Mouse (Mus musculus) neural tube, embryonic 13.5 days (tissue): ENCODE measurements at regions not wholly inside any gene's neighbourhood (a gene's known extent, or its start where the extent isn't known, plus 50 kb on each side); places are given as distances from the start of the nearest gene placed in this dataset.

Experiments used
- ATAC-seq: fragments of 200-750 bp; cut with Nextera tagmentation; 2 replicates; pipeline ENCODE4 v1.8.0; 2017; ENCODE audit warnings: low read depth, mild to moderate bottlenecking, moderate TSS enrichment, moderate library complexity
- H3K27ac ChIP-seq: fragments of 300-500 bp; sonication (generic); replicated peaks from 2 replicates; pipeline ENCODE4 v1.5.1; 2015; ENCODE audit warnings: moderate library complexity, mild to moderate bottlenecking, inconsistent platforms
- H3K27me3 ChIP-seq: fragments of 300-500 bp; sonication (generic); 2 replicates; pipeline ENCODE4 v1.6.1; 2015; ENCODE audit warnings: mild to moderate bottlenecking, inconsistent platforms
- H3K36me3 ChIP-seq: fragments of 300-500 bp; sonication (generic); 2 replicates; pipeline ENCODE4 v1.6.1; 2015; ENCODE audit warnings: mild to moderate bottlenecking, inconsistent platforms
- H3K4me1 ChIP-seq: fragments of 300-500 bp; sonication (generic); replicated peaks from 2 replicates; pipeline ENCODE4 v1.6.1; 2015; ENCODE audit warnings: inconsistent platforms
- H3K4me2 ChIP-seq: fragments of 300-500 bp; sonication (generic); 2 replicates; pipeline ENCODE4 v1.6.1; 2015; ENCODE audit warnings: inconsistent platforms, mild to moderate bottlenecking, moderate library complexity
- H3K4me3 ChIP-seq: fragments of 300-500 bp; sonication (generic); 2 replicates; pipeline ENCODE4 v1.5.1; 2015; ENCODE audit warnings: mild to moderate bottlenecking, inconsistent platforms
- H3K9ac ChIP-seq: fragments of 300-500 bp; sonication (generic); 2 replicates; pipeline ENCODE4 v1.6.1; 2015; ENCODE audit warnings: moderate library complexity, mild to moderate bottlenecking, inconsistent platforms
- H3K9me3 ChIP-seq: fragments of 300-500 bp; sonication (generic); 2 replicates; pipeline ENCODE4 v1.6.1; 2016; ENCODE audit warnings: inconsistent platforms
- WGBS: fragments of 180-500 bp; shearing (Covaris S2); methylation state at CpG from one replicate; pipeline ENCODE4 v1.1.7; 2015; 5-methylcytosine and 5-hydroxymethylcytosine counted together

DNA sequence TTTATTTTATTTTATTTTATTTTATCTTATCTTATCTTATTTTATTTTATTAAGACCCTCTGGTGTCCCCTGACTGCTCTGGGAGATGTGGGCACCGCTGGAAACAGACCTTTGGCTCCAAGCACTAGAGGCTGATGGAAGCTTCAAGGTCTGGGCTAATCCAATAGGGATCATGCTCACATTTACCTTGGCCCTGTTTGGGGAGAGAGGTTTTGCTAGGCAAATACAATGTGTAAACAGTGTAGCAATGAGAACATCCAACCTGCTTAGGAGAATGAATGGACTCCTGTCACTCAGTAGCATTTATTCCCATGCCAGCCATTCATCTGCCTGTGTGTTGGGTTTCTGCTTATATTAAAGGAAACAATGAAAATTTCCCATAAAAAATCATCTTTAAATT lies 313.8 kb downstream of the Prdm2 start:
- H3K36me3 ChIP-seq: no peaks in the 10 kb centered on the region
- H3K27me3 ChIP-seq: no peaks in the 10 kb centered on the region
- no peak overlapping the region for H3K9ac ChIP-seq
- H3K4me1 ChIP-seq: no peaks in the 10 kb centered on the region; the same call in 1 of the 2 replicates
- no peak for ATAC-seq
- H3K9me3 ChIP-seq: peaks cover 10% of the 10 kb centered on the region; the same call in 1 of the 2 replicates
- WGBS: 86% methylated on average over 1 of the region's 1 CpGs
- no peak overlapping the region for H3K4me3 ChIP-seq
- H3K4me2 ChIP-seq: no peak overlapping the region
- H3K27ac ChIP-seq: no peak overlapping the region

DNA sequence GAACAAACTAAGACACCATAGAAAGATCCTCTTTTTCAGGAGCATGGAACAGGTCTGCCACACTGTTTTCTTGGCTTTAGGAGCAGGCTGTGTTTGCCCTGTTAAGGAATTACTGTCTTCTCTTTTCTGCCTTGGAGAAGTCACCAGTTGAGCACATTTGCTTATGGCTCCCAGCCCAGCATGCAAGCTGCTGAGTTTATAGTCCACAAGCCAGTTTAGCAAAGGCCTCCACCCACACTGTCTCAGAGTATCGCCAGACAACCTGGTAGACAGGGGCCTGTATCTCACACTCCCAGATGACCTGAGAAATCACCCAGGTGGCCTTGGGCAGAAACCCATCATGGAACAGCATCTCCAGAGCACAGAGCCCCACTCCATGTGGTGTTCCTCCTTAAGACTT lies 322.1 kb downstream of the Prdm2 start:
- no peak overlapping the region for H3K9ac ChIP-seq
- 94% methylated on average over 1 of the region's 1 CpGs for WGBS
- no peaks in the 10 kb centered on the region; the same call in 1 of the 2 replicates for H3K4me1 ChIP-seq
- H3K4me2 ChIP-seq: no peak overlapping the region
- H3K27ac ChIP-seq: no peak overlapping the region
- ATAC-seq: no peak
- H3K9me3 ChIP-seq: 0 out of 2 replicates have a peak, but pooled peaks cover 4% of the 10 kb centered on the region
- H3K36me3 ChIP-seq: no peaks in the 10 kb centered on the region
- no peak overlapping the region for H3K4me3 ChIP-seq
- H3K27me3 ChIP-seq: no peaks in the 10 kb centered on the region

DNA sequence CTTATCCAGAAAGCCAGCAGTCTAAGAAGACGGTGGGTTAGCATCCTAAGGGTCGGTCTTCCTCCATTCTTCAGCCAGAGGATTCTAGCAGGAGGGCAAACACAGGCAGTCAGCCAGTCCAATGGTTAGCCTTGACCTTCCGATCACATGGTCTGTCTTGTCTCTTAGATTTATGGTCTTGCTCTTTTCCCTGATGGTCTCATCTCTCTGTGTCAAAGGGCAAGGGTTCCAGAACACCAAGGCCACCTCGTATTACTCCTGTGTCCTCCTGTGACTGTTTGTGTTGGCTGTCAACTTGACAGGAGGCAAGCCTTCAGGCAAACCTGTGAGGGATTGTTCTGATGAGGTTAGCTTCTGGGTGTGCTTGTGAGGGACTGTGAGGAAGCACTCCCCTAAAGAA lies 323.9 kb downstream of the Prdm2 start:
- Histone ChIP-seq H3K27me3 (no peaks in the 10 kb centered on the region), H3K4me2 (no peak overlapping the region), H3K36me3 (no peaks in the 10 kb centered on the region), H3K9ac (no peak overlapping the region), H3K27ac (no peak overlapping the region), H3K4me1 (no peaks in the 10 kb centered on the region; the same call in 1 of the 2 replicates), H3K4me3 (no peak overlapping the region), H3K9me3 (0 out of 2 replicates have a peak, but pooled peaks cover 4% of the 10 kb centered on the region)
- no peak for ATAC-seq
- 72% methylated on average over 4 of the region's 4 CpGs for WGBS

DNA sequence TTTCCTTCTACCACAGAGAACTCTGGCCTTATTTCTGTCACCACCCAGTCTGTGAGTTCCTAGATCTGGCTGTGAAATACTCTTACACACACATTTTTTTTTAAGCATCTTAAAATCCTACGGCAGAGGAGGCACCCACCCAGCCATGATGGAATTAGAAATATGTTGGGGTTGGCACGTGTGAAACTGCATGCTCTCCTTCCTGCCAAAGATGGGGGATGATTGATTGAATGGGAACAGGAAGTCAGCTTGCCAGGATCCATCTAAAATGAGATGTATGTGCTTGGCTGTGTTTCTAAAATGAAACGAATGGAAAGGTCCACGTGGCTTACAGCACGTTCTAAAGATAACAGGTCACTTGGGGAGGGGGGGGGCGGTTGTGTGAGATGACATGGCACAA lies 324.9 kb downstream of the Prdm2 start:
- H3K9ac ChIP-seq: no peak overlapping the region
- no peaks in the 10 kb centered on the region for H3K36me3 ChIP-seq
- no peaks in the 10 kb centered on the region; the same call in 1 of the 2 replicates for H3K4me1 ChIP-seq
- H3K9me3 ChIP-seq: 0 out of 2 replicates have a peak, but pooled peaks cover 4% of the 10 kb centered on the region
- no peak overlapping the region for H3K27ac ChIP-seq
- H3K4me2 ChIP-seq: no peak overlapping the region
- no peak for ATAC-seq
- no peak overlapping the region for H3K4me3 ChIP-seq
- 58% methylated on average over 6 of the region's 6 CpGs for WGBS
- no peaks in the 10 kb centered on the region for H3K27me3 ChIP-seq

DNA sequence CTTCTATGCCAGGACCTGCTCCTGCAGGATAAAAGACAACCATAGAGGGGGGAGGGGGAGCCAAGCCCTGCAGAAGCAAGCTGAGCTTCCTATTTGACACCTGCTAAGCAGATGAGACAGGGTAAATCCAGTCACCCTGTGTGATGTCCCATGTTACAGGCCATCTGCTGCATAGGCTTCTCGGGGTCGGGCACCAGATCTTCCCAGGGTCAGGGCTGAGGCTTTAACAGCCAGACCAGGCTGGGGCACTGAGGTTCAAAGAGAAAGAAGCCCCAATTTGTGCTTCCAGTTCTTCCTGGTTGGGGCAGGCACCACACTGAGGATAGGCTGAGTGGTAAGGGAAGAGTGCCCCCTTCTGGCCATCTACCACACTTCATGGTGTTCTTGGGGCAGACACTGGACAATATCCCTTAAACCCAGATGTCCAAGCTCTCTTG lies 332.5 kb downstream of the Prdm2 start:
- Histone ChIP-seq H3K9ac (no peak overlapping the region), H3K4me2 (no peak overlapping the region), H3K4me3 (no peak overlapping the region), H3K9me3 (no peaks in the 10 kb centered on the region), H3K36me3 (no peaks in the 10 kb centered on the region), H3K27ac (0 out of 2 replicates have a peak overlapping the region, but pooled peaks have one; percentile 6), H3K27me3 (peaks cover 6% of the 10 kb centered on the region; the same call in 1 of the 2 replicates), H3K4me1 (peaks cover 17% of the 10 kb centered on the region)
- peak; percentile 71; the same call in 1 of the 2 replicates for ATAC-seq
- WGBS: 8% methylated on average over 2 of the region's 2 CpGs

DNA sequence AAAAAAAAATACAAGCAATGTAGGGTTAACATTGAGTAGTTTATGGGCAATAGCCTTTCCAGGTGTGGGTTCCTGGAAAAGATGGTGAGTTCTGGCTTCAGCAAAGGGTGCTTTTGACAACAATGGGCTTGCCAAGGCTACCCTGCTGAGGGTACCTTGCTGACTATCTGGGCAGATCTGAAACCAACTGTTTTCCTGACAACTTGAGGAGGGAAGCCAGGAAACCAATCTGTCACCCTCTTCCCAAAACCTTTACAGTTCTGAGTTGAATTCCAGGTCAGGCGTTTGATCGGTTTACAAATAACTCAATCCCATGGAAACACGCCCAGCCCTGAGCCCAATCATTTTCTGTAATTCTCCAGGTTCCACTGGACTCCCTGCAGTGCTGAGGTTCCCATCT lies 336.6 kb downstream of the Prdm2 start:
- Histone ChIP-seq H3K4me3 (no peak overlapping the region), H3K4me2 (no peak overlapping the region), H3K27me3 (peaks cover 9% of the 10 kb centered on the region; the same call in 1 of the 2 replicates), H3K9me3 (no peaks in the 10 kb centered on the region), H3K36me3 (no peaks in the 10 kb centered on the region), H3K4me1 (peaks cover 28% of the 10 kb centered on the region), H3K9ac (no peak overlapping the region), H3K27ac (peak overlapping the region; percentile 59; the same call in 1 of the 2 replicates)
- no peak for ATAC-seq
- WGBS: 91% methylated on average over 3 of the region's 3 CpGs

DNA sequence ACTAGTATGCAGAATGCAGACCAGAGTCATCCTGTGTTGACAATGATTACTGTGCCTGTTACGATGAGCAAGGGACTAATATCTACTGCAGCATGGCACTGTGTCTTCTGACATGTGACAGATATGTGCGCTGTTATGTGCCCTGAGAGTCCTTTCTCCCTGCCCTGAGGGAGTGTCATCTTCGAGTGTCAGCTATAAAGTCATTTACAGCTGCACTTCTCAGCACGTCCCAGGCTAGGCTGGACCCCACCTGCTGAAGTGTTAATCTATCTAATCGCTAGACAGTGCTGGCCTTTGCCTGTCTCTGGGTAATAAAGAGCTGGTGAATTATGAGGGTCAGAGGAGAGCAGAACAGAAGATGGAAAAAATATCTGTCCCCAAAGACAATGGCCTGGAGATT lies 337.7 kb downstream of the Prdm2 start:
- Histone ChIP-seq H3K27me3 (peaks cover 9% of the 10 kb centered on the region; the same call in 1 of the 2 replicates), H3K9me3 (no peaks in the 10 kb centered on the region), H3K4me2 (no peak overlapping the region), H3K4me3 (no peak overlapping the region), H3K36me3 (no peaks in the 10 kb centered on the region), H3K27ac (peak overlapping the region; percentile 59), H3K4me1 (peaks cover 22% of the 10 kb centered on the region), H3K9ac (no peak overlapping the region)
- 18% methylated on average over 5 of the region's 5 CpGs for WGBS
- ATAC-seq: peak; percentile 92

DNA sequence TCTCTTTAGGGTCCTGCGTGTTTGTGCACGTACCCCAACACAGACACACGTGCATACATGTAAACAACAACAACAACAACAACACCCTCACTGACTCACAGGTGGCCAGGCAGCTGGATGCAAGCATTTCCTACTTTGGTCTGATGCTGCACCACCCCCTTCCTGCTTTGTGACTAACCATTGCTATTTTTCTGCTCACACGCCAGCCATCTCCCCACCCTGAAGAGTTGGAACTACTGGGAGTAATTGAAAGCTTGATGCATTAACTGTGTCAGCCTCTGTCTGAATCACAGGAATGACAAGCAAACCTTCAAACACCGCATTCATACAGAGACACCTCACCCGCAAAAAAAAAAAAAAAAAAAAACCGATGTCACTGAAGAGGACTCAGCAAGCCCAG lies 346.5 kb downstream of the Prdm2 start:
- Histone ChIP-seq H3K4me1 (no peaks in the 10 kb centered on the region; the same call in 1 of the 2 replicates), H3K4me3 (no peak overlapping the region), H3K27ac (no peak overlapping the region), H3K27me3 (no peaks in the 10 kb centered on the region), H3K9me3 (no peaks in the 10 kb centered on the region), H3K36me3 (no peaks in the 10 kb centered on the region), H3K4me2 (no peak overlapping the region), H3K9ac (no peak overlapping the region)
- ATAC-seq: no peak
- WGBS: 78% methylated on average over 7 of the region's 7 CpGs

DNA sequence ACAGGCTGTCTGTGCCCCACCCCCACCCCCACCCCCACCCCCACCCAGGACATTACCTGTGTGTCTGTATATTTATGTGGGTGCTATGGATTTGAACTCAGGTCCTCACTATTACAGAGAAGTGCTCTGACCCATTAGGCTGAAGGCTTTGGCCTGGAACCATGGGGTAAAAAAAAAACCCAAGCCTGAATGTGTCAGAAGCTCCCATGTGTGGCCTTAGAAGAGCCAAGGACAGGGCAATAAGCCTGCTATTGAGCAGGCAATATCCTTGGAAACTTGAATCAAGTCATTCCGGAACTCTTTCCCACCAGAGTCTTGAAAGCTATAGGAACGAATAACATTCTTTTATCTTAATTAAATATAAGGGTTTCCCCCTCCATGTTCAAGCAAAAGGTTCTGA lies 347.2 kb downstream of the Prdm2 start:
- WGBS: 92% methylated on average over 2 of the region's 2 CpGs
- no peaks in the 10 kb centered on the region; the same call in 1 of the 2 replicates for H3K4me1 ChIP-seq
- H3K9me3 ChIP-seq: no peaks in the 10 kb centered on the region
- no peak overlapping the region for H3K27ac ChIP-seq
- no peaks in the 10 kb centered on the region for H3K36me3 ChIP-seq
- H3K4me3 ChIP-seq: no peak overlapping the region
- no peaks in the 10 kb centered on the region for H3K27me3 ChIP-seq
- no peak for ATAC-seq
- H3K9ac ChIP-seq: no peak overlapping the region
- H3K4me2 ChIP-seq: no peak overlapping the region

DNA sequence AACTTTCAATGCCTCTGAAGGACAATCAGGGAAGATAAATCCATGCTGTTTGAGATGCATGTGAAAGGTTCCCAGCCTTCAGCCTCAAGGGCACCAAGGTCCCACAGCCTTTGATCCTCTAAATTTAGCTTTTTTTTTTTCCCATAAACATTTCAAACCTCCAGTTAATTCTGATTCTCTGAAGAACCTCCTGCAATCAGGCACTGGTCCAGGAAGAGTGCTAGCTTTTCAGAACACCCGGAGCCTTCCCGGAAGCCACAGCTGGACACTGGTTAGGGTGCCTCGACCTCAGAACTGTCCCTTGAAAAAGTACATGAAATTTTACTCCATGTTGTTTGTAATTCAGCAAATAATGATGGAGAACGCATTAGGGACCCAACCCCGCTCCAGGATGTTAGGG lies 348.9 kb downstream of the Prdm2 start:
- no peak overlapping the region for H3K27ac ChIP-seq
- no peaks in the 10 kb centered on the region; the same call in 1 of the 2 replicates for H3K4me1 ChIP-seq
- WGBS: 72% methylated on average over 5 of the region's 5 CpGs
- H3K9ac ChIP-seq: no peak overlapping the region
- H3K27me3 ChIP-seq: no peaks in the 10 kb centered on the region
- no peaks in the 10 kb centered on the region for H3K9me3 ChIP-seq
- no peaks in the 10 kb centered on the region for H3K36me3 ChIP-seq
- no peak overlapping the region for H3K4me2 ChIP-seq
- no peak overlapping the region for H3K4me3 ChIP-seq
- ATAC-seq: no peak

DNA sequence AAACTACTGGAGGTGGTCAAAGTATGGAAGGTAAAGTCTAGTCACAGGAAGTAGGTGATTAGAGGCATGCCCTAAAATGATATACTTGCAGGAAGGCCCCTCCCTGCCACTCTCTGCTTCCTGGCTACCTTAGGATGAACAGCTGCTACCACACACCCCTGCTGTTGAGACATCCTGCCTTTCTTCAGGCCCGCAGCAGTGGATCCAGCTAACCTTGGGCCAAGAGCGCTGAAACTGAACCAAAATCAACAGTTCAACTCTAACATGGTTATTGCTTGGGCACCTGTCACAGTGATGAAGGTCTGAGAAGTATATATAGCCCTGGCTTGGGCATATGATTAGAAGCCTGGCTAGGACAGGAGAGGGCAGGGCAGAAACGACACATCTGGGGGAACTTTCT lies 352.4 kb downstream of the Prdm2 start:
- ATAC-seq: no peak
- no peak overlapping the region for H3K4me3 ChIP-seq
- no peak overlapping the region for H3K4me2 ChIP-seq
- 87% methylated on average over 3 of the region's 3 CpGs for WGBS
- H3K9ac ChIP-seq: no peak overlapping the region
- H3K9me3 ChIP-seq: no peaks in the 10 kb centered on the region
- H3K4me1 ChIP-seq: no peaks in the 10 kb centered on the region
- no peaks in the 10 kb centered on the region for H3K36me3 ChIP-seq
- H3K27ac ChIP-seq: no peak overlapping the region
- H3K27me3 ChIP-seq: no peaks in the 10 kb centered on the region

DNA sequence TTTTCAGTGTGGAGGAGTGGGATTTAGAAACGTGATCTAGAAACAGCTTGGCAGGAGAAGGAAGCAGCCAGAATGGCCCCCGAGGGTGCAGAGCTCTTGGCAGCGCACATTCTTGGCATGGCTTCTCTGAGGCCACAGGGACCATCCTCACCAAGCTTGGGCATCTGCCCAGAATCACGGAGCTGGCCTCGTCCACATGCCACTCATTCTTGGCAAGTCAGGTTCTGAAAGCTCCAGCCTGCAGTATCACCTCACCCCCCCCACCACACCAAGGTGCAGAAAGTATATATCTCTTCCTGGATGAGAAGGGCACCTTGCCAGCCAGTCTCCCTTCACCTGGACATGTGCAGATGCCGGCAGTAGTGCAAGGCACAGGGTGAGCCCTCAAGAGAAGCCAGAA lies 356.2 kb downstream of the Prdm2 start:
- 52% methylated on average over 6 of the region's 6 CpGs for whole genome bisulfite sequencing
- Histone ChIP-seq H3K4me3 (no peak overlapping the region), H3K36me3 (no peaks in the 10 kb centered on the region), H3K27ac (no peak overlapping the region), H3K4me1 (no peaks in the 10 kb centered on the region), H3K27me3 (no peaks in the 10 kb centered on the region), H3K9ac (no peak overlapping the region), H3K4me2 (no peak overlapping the region), H3K9me3 (no peaks in the 10 kb centered on the region)
- ATAC-seq: peak; percentile 43; the same call in 1 of the 2 replicates

DNA sequence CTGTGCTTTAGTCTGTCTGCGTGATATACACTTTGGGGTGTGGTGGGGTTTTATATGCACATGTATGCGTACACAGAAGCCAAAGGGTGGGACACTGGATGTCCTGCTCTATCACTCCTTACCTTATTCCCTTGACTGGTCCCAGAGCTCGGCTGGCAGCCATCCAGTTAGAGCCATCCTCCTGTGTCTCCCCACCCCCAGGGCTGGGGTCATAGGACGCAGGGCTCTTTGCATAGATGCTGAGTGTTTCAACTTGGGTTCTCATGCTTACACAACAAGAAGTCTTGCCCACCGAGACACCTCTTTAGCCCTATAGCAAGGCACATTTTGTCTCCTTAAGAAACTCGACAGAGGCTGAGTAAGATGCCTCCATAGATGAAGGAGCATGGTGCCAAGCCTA lies 357.2 kb downstream of the Prdm2 start:
- no peak overlapping the region for H3K4me3 ChIP-seq
- 92% methylated on average over 6 of the region's 6 CpGs for WGBS
- no peak for ATAC-seq

More for the DNA sequence above, 357.2 kb downstream of the Prdm2 start:
- Histone ChIP-seq H3K9me3 (no peaks in the 10 kb centered on the region), H3K27me3 (no peaks in the 10 kb centered on the region), H3K4me2 (no peak overlapping the region), H3K27ac (no peak overlapping the region), H3K36me3 (no peaks in the 10 kb centered on the region), H3K4me1 (no peaks in the 10 kb centered on the region), H3K9ac (no peak overlapping the region)
